Comparison of ENCODE assay signal across 27 mouse cellular contexts in the genomic region with DNA sequence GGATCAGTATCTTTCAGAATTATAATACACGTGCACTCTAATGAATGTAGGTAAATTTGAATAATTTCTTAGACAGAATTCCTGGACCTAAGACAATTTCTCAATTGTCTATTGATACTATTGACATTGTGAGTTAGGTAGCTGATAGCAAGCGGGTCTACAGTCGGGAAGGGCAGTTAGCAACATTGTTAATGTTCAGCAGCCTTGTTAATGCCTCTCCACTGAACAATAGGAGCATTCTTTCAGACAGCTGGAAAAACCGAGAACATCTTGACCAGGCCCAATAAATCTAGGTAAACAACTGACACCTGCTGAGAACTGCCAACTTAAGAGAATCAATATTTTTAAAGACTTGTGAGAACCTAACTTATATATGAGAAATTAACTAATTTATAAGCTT.
DNase-seq lines count a peak whose midpoint lies in the region; ATAC-seq and TF ChIP-seq lines count a peak whose summit lies in the region.
"Had no signal": no experiment of that assay in that cellular context is flagged by ENCODE, and none has a peak within 500 bp of the region (broad histone marks: within the 10 kb centered on the region; RNA-seq: fewer than 3 reads in every experiment).

No protein-coding gene starts in this region.

- no peaks in the 10 kb centered on the region for H3K4me1 ChIP-seq in intestine, embryonic 15.5 days (replicated peaks)
- no peaks in the 10 kb centered on the region for H3K4me1 ChIP-seq in intestine, postnatal 0 days (replicated peaks; ENCODE audit: control insufficient read depth, insufficient read depth, low read length)
- H3K4me1 ChIP-seq in liver, embryonic 11.5 days (replicated peaks; ENCODE audit: control insufficient read depth, insufficient read depth, low read length), result no peaks in the 10 kb centered on the region
- H3K4me1 ChIP-seq: embryonic facial prominence, embryonic 13.5 days; embryonic facial prominence, embryonic 15.5 days; forebrain, embryonic 10.5 days; forebrain, embryonic 12.5 days had no signal

- TF ChIP-seq CTCF in intestine, postnatal 0 days (IDR thresholded peaks at IDR 0.05; ENCODE audit: low read depth), result no peak
- no peak for TF ChIP-seq CTCF in layer of hippocampus, adult 2 months (conservative IDR thresholded peaks at IDR 0.05)

- H3K9ac ChIP-seq in intestine, embryonic 15.5 days, result no peak overlapping the region
- H3K9ac ChIP-seq in intestine, postnatal 0 days (ENCODE audit: low read depth, low read length), result no peak overlapping the region
- no peak overlapping the region for H3K9ac ChIP-seq in liver, embryonic 11.5 days (ENCODE audit: low read depth, low read length)
- H3K9ac ChIP-seq: embryonic facial prominence, embryonic 13.5 days; embryonic facial prominence, embryonic 15.5 days; forebrain, embryonic 12.5 days had no signal

- H3K9me3 ChIP-seq in intestine, embryonic 15.5 days, result no peaks in the 10 kb centered on the region
- no peaks in the 10 kb centered on the region for H3K9me3 ChIP-seq in intestine, postnatal 0 days (ENCODE audit: control insufficient read depth)
- no peaks in the 10 kb centered on the region for H3K9me3 ChIP-seq in liver, embryonic 11.5 days (ENCODE audit: control insufficient read depth, low read length)
- H3K9me3 ChIP-seq: embryonic facial prominence, embryonic 13.5 days; embryonic facial prominence, embryonic 15.5 days; forebrain, embryonic 10.5 days; forebrain, embryonic 12.5 days; G1E had no signal

- ATAC-seq in intestine, embryonic 15.5 days, result peak; percentile 67
- peak; percentile 59; the same call in 1 of the 2 replicates for ATAC-seq in intestine, postnatal 0 days
- ATAC-seq in liver, embryonic 11.5 days (replicated peaks; ENCODE audit: low FRiP score), result no peak
- ATAC-seq: activated CD4-positive, CD25-positive, alpha-beta regulatory T cell, adult 4 months; CD4-positive, CD25-positive, alpha-beta regulatory T cell, adult 4 months; forebrain, embryonic 14.5 days; forebrain, embryonic 16.5 days; Patski had no signal

- WGBS in intestine, embryonic 15.5 days, result 48% methylated on average over 4 of the region's 4 CpGs
- 39% methylated on average over 4 of the region's 4 CpGs for WGBS in intestine, postnatal 0 days
- 67% methylated on average over 4 of the region's 4 CpGs for WGBS in liver, embryonic 11.5 days

- H3K27me3 ChIP-seq in intestine, embryonic 15.5 days (replicated peaks), result no peaks in the 10 kb centered on the region
- no peaks in the 10 kb centered on the region for H3K27me3 ChIP-seq in intestine, postnatal 0 days (replicated peaks; ENCODE audit: control insufficient read depth, insufficient read depth, low read length)
- H3K27me3 ChIP-seq in liver, embryonic 11.5 days (replicated peaks; ENCODE audit: control insufficient read depth, insufficient read depth, low read length), result no peaks in the 10 kb centered on the region
- H3K27me3 ChIP-seq: embryonic facial prominence, embryonic 13.5 days; embryonic facial prominence, embryonic 15.5 days; forebrain, embryonic 12.5 days had no signal

- no peak overlapping the region for H3K4me3 ChIP-seq in intestine, embryonic 15.5 days (replicated peaks)
- H3K4me3 ChIP-seq in intestine, postnatal 0 days (ENCODE audit: low read depth, low read length), result no peak overlapping the region
- no peak overlapping the region for H3K4me3 ChIP-seq in liver, embryonic 11.5 days (ENCODE audit: low read depth, low read length)
- no peak overlapping the region for H3K4me3 ChIP-seq in layer of hippocampus, adult 2 months
- H3K4me3 ChIP-seq: embryonic facial prominence, embryonic 13.5 days; embryonic facial prominence, embryonic 15.5 days; erythroblast, embryonic 14.5 days; forebrain, embryonic 10.5 days; forebrain, embryonic 12.5 days had no signal

- no peak overlapping the region for H3K27ac ChIP-seq in intestine, embryonic 15.5 days
- no peak overlapping the region for H3K27ac ChIP-seq in intestine, postnatal 0 days (ENCODE audit: low read depth, low read length)
- no peak overlapping the region for H3K27ac ChIP-seq in liver, embryonic 11.5 days (ENCODE audit: low read depth, low read length)
- H3K27ac ChIP-seq in layer of hippocampus, adult 2 months, result no peak overlapping the region
- H3K27ac ChIP-seq: embryonic facial prominence, embryonic 13.5 days; embryonic facial prominence, embryonic 15.5 days; forebrain, embryonic 10.5 days; forebrain, embryonic 12.5 days had no signal

- peak; percentile 2 for DNase-seq in retina, embryonic 14.5 days (ENCODE audit: low spot score)
- no peak for DNase-seq in urinary bladder, postnatal 25 days (ENCODE audit: low spot score)
- no peak for DNase-seq in liver, embryonic 11.5 days (ENCODE audit: low spot score)
- DNase-seq in layer of hippocampus, adult 2 months (ENCODE audit: low spot score in 2 of 2), result no peak
- DNase-seq: adrenal gland, adult 8-10 months; adrenal gland, postnatal 14 days; adrenal gland, postnatal 36 days; B cell, adult 2 months; cerebellum, adult 11-12 months; cerebellum, adult 2 months; cerebellum, adult 9-10 months; cerebellum, postnatal 10 days; cerebellum, postnatal 25 days; embryo, embryonic 11 days had no signal

- no peaks in the 10 kb centered on the region for H3K36me3 ChIP-seq in intestine, embryonic 15.5 days
- no peaks in the 10 kb centered on the region for H3K36me3 ChIP-seq in intestine, postnatal 0 days (ENCODE audit: control insufficient read depth, insufficient read depth)
- H3K36me3 ChIP-seq in liver, embryonic 11.5 days (ENCODE audit: control insufficient read depth, insufficient read depth, low read length), result no peaks in the 10 kb centered on the region
- H3K36me3 ChIP-seq: embryonic facial prominence, embryonic 13.5 days; embryonic facial prominence, embryonic 15.5 days; forebrain, embryonic 10.5 days; forebrain, embryonic 12.5 days; G1E had no signal

- H3K4me2 ChIP-seq in intestine, embryonic 15.5 days (replicated peaks), result no peak overlapping the region
- no peak overlapping the region for H3K4me2 ChIP-seq in intestine, postnatal 0 days (replicated peaks; ENCODE audit: low read depth)
- no peak overlapping the region for H3K4me2 ChIP-seq in liver, embryonic 11.5 days
- H3K4me2 ChIP-seq: embryonic facial prominence, embryonic 13.5 days; embryonic facial prominence, embryonic 15.5 days; forebrain, embryonic 12.5 days had no signal
